Mouse (Mus musculus) thymus, adult 2 months (tissue): ENCODE data around the gene Rab26.

Source experiments
- CTCF ChIP-seq: fragments of 200-500 bp; IDR thresholded peaks from 2 replicates; pipeline ENCODE4 v1.5.1; 2012; ENCODE audit warnings: mild to moderate bottlenecking, control low read depth, low read length, moderate library complexity, borderline replicate concordance; ENCODE audit not compliant: control insufficient read depth, poor library complexity, insufficient read depth; ENCODE audit errors: extremely low read depth
- POLR2A ChIP-seq: fragments of 200-500 bp; IDR thresholded peaks from 2 replicates; pipeline ENCODE4 v1.6.1; 2012; ENCODE audit warnings: mild to moderate bottlenecking, low read length, control low read depth, moderate library complexity; ENCODE audit not compliant: control insufficient read depth, poor library complexity, insufficient read depth; ENCODE audit errors: extremely low read depth

GRCm38 (mm10) chr17:24483495-24483894 is 50.5 kb downstream of the Rab26 start:
- TF ChIP-seq POLR2A (no peak), CTCF (no peak)
